Mouse (Mus musculus) gastrocnemius, adult 8-10 months (tissue): ENCODE measurements around the gene Ccl5. TPM values are rescaled to one million over a fixed set of nuclear protein-coding genes. Genes with fewer than 3 reads are reported as not detected.

Source experiments
- DNase-seq, 2 experiments: peaks; one replicate each; pipeline ENCODE4 v3.0.0; 2022; ENCODE audit warnings: low spot score in 2 of 2
- total RNA-seq, 4 experiments: library from RNA; stranded (reverse); gene quantifications; 2 replicates each; pipeline ENCODE4 v1.2.4; 2022

Ccl5 gene
- total RNA-seq, 4 experiments from 2014 or later = not detected

DNA sequence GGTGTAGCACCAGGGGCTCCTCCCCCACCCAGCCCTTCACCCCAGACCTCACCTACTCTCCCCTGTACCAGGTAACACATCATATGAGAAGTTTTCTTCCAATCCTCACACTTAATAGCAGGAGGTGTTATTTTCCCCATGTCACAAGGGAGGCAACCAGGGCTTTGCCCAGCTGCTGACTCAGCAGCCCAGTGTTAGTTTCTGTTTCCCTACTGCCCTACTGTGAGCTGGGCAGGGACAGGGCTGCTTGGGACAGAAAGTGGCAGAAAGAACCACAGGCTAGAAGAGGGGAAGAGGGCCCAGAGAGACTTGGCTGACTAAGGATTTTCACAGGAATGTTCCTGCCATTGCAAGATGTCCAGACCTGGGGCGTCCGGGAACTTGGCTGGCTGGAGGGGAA, 10.6 kb upstream of the Ccl5 start:
- DNase-seq = no peak

GRCm38 (mm10) chr11:83538705-83539314, 8.5 kb upstream of the Ccl5 start:
- no peak for DNase-seq

- DNase-seq = no peak
These were observed 6.5 kb upstream of the Ccl5 start for GRCm38 (mm10) chr11:83536831-83537230.

GRCm38 (mm10) chr11:83534609-83535423, 4.5 kb upstream of the Ccl5 start:
- DNase-seq = peak; percentile 44 to 54

- DNase-seq = no peak
These were observed 3.8 kb upstream of the Ccl5 start for GRCm38 (mm10) chr11:83534143-83534542.

DNA sequence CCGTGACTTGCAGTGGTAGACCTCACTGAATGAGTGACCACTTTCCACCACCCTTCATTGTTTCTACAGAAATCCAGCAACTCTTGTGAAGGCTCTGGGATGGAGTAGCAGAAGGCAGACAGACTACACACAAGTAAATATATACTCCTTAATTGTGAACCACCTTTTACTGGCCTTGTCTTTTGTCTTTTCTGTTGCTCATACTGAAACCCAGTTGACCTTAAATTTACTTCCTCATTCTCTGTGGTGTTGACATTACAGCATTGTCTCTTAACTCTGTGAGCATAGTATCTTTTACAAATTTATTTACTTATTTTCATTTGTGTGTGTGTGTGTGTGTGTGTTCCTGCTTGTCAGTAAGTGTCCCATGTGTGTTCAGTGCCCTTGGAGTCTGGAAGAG, 2.9 kb upstream of the Ccl5 start:
- DNase-seq = no peak

GRCm38 (mm10) chr11:83529024-83529423, 1.3 kb downstream of the Ccl5 start:
- DNase-seq = no peak

DNA sequence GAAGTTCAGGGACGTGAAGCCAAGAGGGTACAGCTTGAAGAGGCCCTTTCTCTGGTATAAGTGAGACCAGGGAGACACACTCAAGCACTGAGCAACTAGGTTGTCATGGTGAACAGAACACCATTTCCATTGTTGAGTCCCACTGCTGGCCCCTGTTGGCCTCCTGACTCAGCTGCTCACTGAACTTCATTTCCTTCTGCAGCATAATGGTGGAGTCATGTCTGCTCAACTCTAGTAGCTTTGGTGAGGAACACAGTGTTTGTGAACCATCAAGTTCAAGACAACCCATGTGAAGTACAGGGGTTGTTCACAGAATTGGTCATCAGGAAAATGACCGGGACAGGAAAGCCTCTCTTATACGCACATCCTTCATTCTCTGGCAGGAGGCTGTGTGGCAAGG, 8.2 kb downstream of the Ccl5 start, which contains the start of gene Heatr9:
TSS of gene Heatr9 (minus strand) at position 101 of the 400 bp plus-strand sequence.
- DNase-seq = no peak

DNA sequence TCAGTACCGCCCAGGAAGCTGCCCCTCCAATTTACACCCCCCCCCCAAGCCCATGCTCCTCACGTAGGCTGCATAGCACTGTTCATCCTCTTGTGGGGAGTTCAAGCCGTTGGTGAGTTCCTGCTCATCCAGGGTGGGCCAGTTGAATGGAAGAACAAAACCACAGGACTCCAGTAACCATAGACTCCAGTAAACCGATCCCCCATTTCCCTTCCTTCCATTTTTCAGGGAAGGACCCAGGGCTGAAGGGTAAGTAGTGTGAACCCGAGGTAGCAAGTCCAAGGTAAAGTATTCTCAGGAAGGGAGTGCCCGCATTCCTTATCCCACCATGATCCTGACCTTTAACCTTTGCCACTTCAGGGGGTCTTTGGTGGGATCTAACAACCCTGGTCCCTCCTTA, 11.9 kb downstream of the Ccl5 start:
- no peak for DNase-seq

DNA sequence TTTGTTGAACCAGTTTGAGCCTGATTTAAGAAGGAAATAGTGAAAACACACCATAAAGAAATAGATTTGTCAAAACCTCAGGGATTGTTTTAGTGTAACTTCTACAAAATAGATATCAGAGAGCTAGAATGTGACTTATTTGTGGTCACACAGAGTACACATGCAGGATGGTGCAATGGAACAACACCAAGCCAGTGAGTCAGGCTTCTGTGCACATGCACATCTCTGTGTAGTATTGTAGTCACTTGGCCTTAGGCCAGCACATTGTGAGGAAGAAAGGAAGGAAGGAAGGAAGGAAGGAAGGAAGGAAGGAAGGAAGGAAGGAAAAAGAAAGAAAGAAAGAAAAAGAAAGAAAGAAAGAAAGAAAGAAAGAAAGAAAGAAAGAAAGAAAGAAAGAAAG, 13.2 kb downstream of the Ccl5 start:
- no peak for DNase-seq

GRCm38 (mm10) chr11:83509521-83509920, 20.8 kb downstream of the Ccl5 start:
- DNase-seq = no peak

GRCm38 (mm10) chr11:83504308-83504707, 26.0 kb downstream of the Ccl5 start:
- DNase-seq = no peak

- no peak for DNase-seq
These were observed 34.7 kb downstream of the Ccl5 start for GRCm38 (mm10) chr11:83495571-83495970.

GRCm38 (mm10) chr11:83491488-83491887, 38.8 kb downstream of the Ccl5 start:
- no peak for DNase-seq

Other genes with a start within 250 kb of the Ccl5 start
- gene Slfn14, start 243.8 kb downstream of the Ccl5 start, total RNA-seq = not detected
- 10 to 100 TPM; 28.5 to 34.9 (median 32.6) TPM for gene Ap2b1, start 231.5 kb downstream of the Ccl5 start, total RNA-seq
- gene Pex12, start 227.9 kb downstream of the Ccl5 start, total RNA-seq = 10 to 100 TPM in 3 of 4 experiments, 1 to 10 TPM in 1; 9.2 to 17.1 (median 15.2) TPM
- gene Rasl10b, start 121.4 kb downstream of the Ccl5 start, total RNA-seq = under 1 TPM; 0.19 to 0.63 (median 0.49) TPM
- gene Gas2l2, start 101.1 kb downstream of the Ccl5 start, total RNA-seq = not detected
- not detected for gene 1700020L24Rik, start 92.8 kb downstream of the Ccl5 start, total RNA-seq
- gene Mmp28, start 67.4 kb downstream of the Ccl5 start, total RNA-seq = 1 to 10 TPM; 1.7 to 2.6 (median 2.1) TPM
- 10 to 100 TPM; 17.5 to 28.4 (median 22.8) TPM for gene Taf15, start 57.4 kb downstream of the Ccl5 start, total RNA-seq
- gene Heatr9, start 8.3 kb downstream of the Ccl5 start, total RNA-seq = not detected
- gene Ccl9, start 48.1 kb upstream of the Ccl5 start, total RNA-seq = 1 to 10 TPM in 3 of 4 experiments, under 1 TPM in 1; 0.07 to 2.7 (median 1.4) TPM
- gene Ccl6, start 62.6 kb upstream of the Ccl5 start, total RNA-seq = 1 to 10 TPM in 3 of 4 experiments, under 1 TPM in 1; 0.73 to 4.7 (median 2.2) TPM
- not detected for gene Rpl9-ps1, start 115.1 kb upstream of the Ccl5 start, total RNA-seq
- gene Ccl3, start 118.8 kb upstream of the Ccl5 start, total RNA-seq = not detected
- gene Ccl4, start 132.1 kb upstream of the Ccl5 start, total RNA-seq = not detected
- 1 to 10 TPM in 1 of 4 experiments, not detected in 3; 1.2 TPM for gene Wfdc17, start 173.5 kb upstream of the Ccl5 start, total RNA-seq
- not detected for gene Wfdc18, start 178.5 kb upstream of the Ccl5 start, total RNA-seq
- under 1 TPM in 1 of 4 experiments, not detected in 3; 0.79 TPM for gene Wfdc21, start 216.4 kb upstream of the Ccl5 start, total RNA-seq
- gene Heatr6, start 223.2 kb upstream of the Ccl5 start, total RNA-seq = 1 to 10 TPM; 8.2 to 9.1 (median 8.6) TPM